Mouse (Mus musculus) limb, embryonic 10.5 days (tissue): ENCODE results near the gene Pgm2. TPM values are rescaled to one million over a fixed set of nuclear protein-coding genes. Genes with fewer than 3 reads are reported as not detected.
A peak's percentile ranks its signal among the peaks of the same experiment; 100 is the strongest.

Experiments used
- DNase-seq: peaks from one replicate; pipeline ENCODE4 v3.0.0-alpha.2; 2017; ENCODE audit warnings: low spot score
- H3K27ac ChIP-seq: fragments of 300-500 bp; sonication (generic); 2 replicates; pipeline ENCODE4 v1.5.1; 2016; ENCODE audit warnings: mild to moderate bottlenecking
- H3K27me3 ChIP-seq: fragments of 300-500 bp; sonication (generic); 2 replicates; pipeline ENCODE4 v1.6.1; 2016; ENCODE audit warnings: low read depth, mild to moderate bottlenecking; ENCODE audit not compliant: poor library complexity, severe bottlenecking
- H3K36me3 ChIP-seq: fragments of 300-500 bp; sonication (generic); 2 replicates; pipeline ENCODE4 v1.6.1; 2016; ENCODE audit warnings: mild to moderate bottlenecking, moderate library complexity
- H3K4me1 ChIP-seq: fragments of 300-500 bp; sonication (generic); 2 replicates; pipeline ENCODE4 v1.6.1; 2016
- H3K4me3 ChIP-seq: fragments of 300-500 bp; sonication (generic); 2 replicates; pipeline ENCODE4 v1.5.1; 2016; ENCODE audit warnings: mild to moderate bottlenecking, moderate library complexity
- H3K9me3 ChIP-seq: fragments of 300-500 bp; sonication (generic); replicated peaks from 2 replicates; pipeline ENCODE4 v1.6.1; 2016; ENCODE audit warnings: mild to moderate bottlenecking
- WGBS: fragments of 180-500 bp; shearing (Covaris S2); methylation state at CpG from one replicate; pipeline ENCODE4 v1.1.7; 2016; 5-methylcytosine and 5-hydroxymethylcytosine counted together
- polyA plus RNA-seq: library from polyadenylated mRNA; unstranded; fragments of >200 nt; fragmentation: Nextera tagmentation; extraction: Ambion mirVana; gene quantifications from 2 replicates; pipeline ENCODE4 v1.2.1, GENCODE M21; 2016

Gene Pgm2
- polyA plus RNA-seq, 1 experiment from 2014 or later = 26.8 TPM

DNA sequence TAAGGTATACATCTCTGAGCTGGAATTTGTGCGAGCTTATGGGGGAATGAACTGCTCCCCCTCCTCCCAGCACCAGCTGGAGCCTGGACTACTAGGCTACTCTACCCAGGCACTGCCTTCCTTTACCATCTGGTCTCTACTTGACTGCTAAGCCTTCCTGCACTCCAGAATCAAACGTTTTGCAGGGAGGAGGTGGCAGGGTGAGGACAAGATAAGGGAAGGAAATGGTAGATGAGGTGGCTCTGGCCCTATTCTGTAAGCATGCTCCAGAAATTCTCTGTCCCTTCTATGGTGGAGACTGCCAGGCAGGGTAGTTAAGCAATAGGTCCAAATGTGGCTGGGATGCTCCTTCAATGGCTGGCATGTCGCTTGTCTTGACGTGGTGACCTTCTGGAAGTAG lies 65.8 kb downstream of the Pgm2 start:
- Histone ChIP-seq H3K4me3 (no peak overlapping the region), H3K27ac (no peak overlapping the region), H3K27me3 (peaks cover 75% of the 10 kb centered on the region), H3K4me1 (peaks cover 31% of the 10 kb centered on the region), H3K36me3 (no peaks in the 10 kb centered on the region), H3K9me3 (no peaks in the 10 kb centered on the region)
- 32% methylated on average over 4 of the region's 4 CpGs for WGBS
- no peak for DNase-seq

DNA sequence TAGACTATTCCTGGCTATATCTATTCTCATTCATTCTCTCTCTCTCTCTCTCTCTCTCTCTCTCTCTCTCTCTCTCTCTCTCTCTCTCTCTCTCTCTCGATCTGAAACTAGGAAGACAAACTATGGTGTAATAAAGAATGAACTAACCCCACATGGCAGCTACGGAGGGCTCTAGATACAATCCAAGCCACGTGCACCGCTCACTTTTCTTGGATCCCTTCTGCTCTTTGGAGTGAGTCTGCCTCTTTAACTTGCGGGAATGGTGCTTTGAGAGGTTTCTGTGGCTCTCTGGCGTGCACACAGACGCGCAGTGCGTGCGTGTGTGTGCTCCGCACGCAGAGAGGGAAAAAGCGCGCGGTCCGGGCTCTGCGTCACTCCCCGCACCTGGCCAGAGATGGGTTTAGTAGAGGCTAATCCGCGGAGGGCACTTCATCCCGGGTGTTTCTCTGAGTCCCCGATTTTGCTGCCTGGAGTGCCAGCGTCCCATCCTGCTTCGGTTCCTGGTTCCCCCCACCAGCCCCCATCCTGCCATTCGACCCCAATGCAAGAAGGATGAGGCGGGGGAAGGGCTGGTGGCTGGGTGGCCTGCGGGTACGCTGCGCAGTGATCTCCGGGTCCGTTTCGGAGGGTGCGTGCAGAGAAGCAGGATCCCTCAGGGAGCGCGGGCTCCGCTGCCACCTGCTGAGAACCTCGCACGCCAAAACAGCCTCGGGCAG lies 66.5 kb downstream of the Pgm2 start:
- under 1% methylated on average over 39 of the region's 39 CpGs for WGBS
- DNase-seq = no peak
- Histone ChIP-seq H3K27me3 (peaks cover 75% of the 10 kb centered on the region), H3K36me3 (no peaks in the 10 kb centered on the region), H3K27ac (peak overlapping the region; percentile 38; the same call in 1 of the 2 replicates), H3K4me1 (peaks cover 31% of the 10 kb centered on the region), H3K9me3 (no peaks in the 10 kb centered on the region), H3K4me3 (peak overlapping the region; percentile 63)

DNA sequence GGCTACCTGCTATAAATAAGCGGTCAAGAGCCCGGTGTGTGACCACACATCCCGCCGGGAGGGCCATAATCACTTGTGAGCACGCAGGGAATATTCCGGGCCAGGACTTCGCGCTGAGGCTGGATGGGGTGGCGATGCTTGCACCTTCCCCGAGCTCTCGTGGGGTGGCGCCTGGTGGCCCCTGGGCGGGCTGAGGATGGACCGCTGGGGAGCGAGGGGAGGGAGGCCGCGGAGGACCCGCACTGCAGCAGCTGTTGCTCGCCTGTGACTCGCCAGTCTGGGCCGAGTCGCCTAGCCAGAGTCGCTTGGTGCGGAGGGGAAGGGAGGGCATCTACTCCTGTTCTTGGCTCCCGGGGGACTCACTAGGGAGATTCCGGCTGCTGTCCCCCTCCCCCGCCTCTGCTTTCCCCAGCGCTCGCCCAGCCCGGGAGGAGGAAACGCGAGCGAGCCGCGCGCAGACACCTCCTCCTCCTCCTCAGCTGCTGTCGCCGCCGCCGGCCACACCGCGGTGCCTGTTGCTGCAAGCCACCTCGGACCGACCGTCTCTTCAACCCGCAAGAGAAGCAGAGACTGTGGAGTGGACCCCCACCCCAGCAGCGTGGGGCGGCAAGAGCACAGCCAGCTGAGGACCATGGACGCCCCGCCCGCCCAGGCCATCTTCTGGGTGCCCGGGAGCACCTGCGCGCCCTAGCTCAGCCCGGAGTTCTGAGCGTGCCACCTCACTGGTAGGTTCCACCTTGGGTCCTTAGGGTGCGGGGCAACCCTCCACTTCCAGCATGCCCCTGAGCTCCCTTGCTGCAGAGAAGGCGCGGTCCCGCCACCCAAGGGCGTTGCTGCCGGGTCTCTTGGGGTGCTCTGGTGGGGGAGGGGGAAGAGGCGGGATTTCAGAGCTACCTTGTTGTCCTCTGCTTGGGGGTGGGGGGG lies 67.3 kb downstream of the Pgm2 start:
- Histone ChIP-seq H3K27me3 (peaks cover 75% of the 10 kb centered on the region), H3K27ac (peak overlapping the region; percentile 38)

DNA sequence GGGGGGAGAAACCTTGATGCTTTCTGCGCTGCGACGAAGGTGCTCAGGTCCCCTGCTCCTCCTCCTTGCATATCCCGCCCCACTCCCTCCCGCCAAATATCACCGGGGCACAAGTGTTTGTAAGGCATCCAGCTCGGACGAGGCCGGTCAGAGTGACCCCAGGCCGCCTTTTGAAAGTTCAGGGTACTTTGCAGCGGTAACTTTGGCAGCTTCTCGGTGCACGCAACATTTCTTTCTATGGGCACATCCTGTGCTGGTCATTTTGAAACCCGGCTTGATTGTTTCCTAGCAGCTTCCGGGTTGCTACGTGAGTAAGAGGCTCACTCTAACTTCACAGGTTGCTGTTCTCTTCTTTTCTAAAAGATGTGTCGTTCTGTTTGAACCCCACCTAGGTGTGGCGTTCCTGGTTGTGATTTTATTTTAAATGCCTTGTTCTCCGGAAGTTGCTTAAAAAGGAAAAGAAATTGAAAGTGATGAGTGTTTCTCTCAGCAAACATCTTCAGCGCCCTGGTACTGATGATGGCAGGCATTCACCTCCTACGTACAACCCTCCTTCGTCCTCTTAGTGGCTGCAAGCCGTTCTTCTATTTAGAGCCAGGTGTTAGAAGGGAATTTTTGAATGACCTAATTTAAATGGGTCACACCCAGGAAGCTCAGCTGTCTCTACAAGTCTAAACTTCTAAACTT lies 68.1 kb downstream of the Pgm2 start:
- H3K27me3 ChIP-seq = peaks cover 75% of the 10 kb centered on the region
- peak overlapping the region; percentile 63 for H3K4me3 ChIP-seq
- DNase-seq = peak; percentile 43
- H3K36me3 ChIP-seq = no peaks in the 10 kb centered on the region
- peak overlapping the region; percentile 38 for H3K27ac ChIP-seq
- no peaks in the 10 kb centered on the region for H3K9me3 ChIP-seq
- peaks cover 30% of the 10 kb centered on the region for H3K4me1 ChIP-seq
- WGBS = under 1% methylated on average over 23 of the region's 23 CpGs

More for the DNA sequence above, 67.3 kb downstream of the Pgm2 start:
- WGBS = under 1% methylated on average over 58 of the region's 63 CpGs
- Histone ChIP-seq H3K4me3 (peak overlapping the region; percentile 63), H3K9me3 (no peaks in the 10 kb centered on the region), H3K4me1 (peaks cover 31% of the 10 kb centered on the region), H3K36me3 (no peaks in the 10 kb centered on the region)
- peak; percentile 76 for DNase-seq

DNA sequence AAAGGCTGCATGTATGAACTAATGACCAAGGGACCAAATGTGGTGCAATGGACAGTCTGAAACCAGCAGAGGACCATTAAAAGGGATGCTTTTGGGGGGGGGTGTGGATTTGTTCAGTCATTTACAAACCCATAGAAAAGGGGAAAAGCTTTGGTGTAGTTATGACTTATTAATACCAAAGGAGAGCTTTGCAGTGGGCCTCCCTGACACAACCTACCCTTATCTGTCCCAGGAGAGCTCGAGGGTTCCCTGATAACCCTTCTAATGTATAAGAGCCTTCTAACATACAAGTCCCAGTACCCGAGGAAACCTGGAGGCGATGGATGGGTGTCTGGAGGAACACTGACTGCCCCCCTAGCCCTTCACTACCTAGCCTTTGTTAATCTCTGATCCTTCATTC lies 69.2 kb downstream of the Pgm2 start:
- Histone ChIP-seq H3K27ac (no peak overlapping the region), H3K27me3 (peaks cover 64% of the 10 kb centered on the region), H3K4me3 (no peak overlapping the region), H3K4me1 (peaks cover 25% of the 10 kb centered on the region), H3K36me3 (no peaks in the 10 kb centered on the region), H3K9me3 (no peaks in the 10 kb centered on the region)
- WGBS = 75% methylated on average over 3 of the region's 3 CpGs
- DNase-seq = no peak

DNA sequence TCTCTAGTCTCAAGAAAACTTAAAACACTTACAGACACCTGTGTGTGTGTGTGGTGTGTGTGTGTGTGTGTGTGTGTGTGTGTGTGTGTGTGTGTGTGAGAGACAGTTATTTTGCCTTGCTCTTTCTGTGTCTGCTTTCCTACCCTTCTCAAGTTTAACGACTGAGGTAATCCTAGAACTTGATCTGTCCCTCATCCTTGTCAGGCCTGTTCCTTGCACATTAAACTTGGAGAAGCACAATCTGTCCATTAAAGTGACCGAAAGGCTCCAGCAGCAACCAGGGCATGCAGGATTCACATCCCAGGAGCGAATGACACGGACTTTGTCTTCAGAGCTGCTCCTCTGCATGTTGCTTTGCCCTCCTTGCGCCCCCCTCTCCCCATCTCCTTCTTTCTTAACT lies 69.8 kb downstream of the Pgm2 start:
- Histone ChIP-seq H3K36me3 (no peaks in the 10 kb centered on the region), H3K4me1 (peaks cover 25% of the 10 kb centered on the region), H3K9me3 (no peaks in the 10 kb centered on the region), H3K27me3 (peaks cover 58% of the 10 kb centered on the region), H3K27ac (no peak overlapping the region), H3K4me3 (no peak overlapping the region)
- WGBS = 76% methylated on average over 5 of the region's 5 CpGs
- no peak for DNase-seq

DNA sequence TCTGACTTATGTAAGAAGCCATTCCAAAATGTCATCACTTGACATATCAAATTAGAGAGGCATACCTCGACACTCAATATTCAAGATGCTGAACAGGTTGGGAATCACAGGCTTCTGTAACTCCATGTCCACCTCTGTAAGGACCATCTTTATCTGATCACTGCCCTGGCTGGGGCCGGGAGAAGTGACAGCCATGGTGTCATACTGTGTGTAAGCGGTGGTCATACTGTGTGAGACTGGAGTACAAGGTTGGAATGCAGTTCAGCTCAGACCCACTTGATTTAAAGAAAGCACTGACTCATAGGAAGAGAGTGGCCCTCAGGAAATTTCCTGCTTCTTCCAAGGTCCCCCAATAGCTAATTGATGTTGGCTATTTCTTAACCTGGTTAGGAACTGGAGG lies 71.7 kb downstream of the Pgm2 start:
- Histone ChIP-seq H3K4me3 (no peak overlapping the region), H3K27me3 (peaks cover 39% of the 10 kb centered on the region), H3K27ac (no peak overlapping the region), H3K4me1 (peaks cover 20% of the 10 kb centered on the region), H3K36me3 (no peaks in the 10 kb centered on the region), H3K9me3 (no peaks in the 10 kb centered on the region)
- 90% methylated on average over 3 of the region's 3 CpGs for WGBS
- no peak for DNase-seq

DNA sequence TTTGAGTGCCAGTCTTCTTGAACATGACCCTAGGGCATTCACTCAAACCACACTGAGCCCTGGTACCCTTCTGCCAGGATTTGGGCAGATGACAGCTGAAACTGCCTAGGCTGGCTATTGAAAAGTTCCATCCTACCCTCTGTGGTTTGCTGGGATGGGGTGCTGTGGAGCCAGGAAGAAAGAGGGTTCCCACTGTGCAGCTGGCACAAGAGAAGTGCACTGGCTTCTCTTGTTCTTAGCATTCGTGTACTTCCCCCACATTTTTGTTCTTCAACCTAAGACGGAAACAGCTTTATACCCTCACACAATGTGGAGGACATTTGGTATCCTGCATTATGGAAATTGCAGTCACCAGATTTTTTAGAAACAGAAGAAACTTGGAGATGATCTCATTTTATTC lies 73.1 kb downstream of the Pgm2 start:
- H3K4me3 ChIP-seq = no peak overlapping the region
- H3K9me3 ChIP-seq = no peaks in the 10 kb centered on the region
- peaks cover 25% of the 10 kb centered on the region for H3K27me3 ChIP-seq
- 82% methylated on average over 2 of the region's 2 CpGs for WGBS
- peaks cover 5% of the 10 kb centered on the region for H3K4me1 ChIP-seq
- DNase-seq = no peak
- no peaks in the 10 kb centered on the region for H3K36me3 ChIP-seq
- H3K27ac ChIP-seq = no peak overlapping the region

DNA sequence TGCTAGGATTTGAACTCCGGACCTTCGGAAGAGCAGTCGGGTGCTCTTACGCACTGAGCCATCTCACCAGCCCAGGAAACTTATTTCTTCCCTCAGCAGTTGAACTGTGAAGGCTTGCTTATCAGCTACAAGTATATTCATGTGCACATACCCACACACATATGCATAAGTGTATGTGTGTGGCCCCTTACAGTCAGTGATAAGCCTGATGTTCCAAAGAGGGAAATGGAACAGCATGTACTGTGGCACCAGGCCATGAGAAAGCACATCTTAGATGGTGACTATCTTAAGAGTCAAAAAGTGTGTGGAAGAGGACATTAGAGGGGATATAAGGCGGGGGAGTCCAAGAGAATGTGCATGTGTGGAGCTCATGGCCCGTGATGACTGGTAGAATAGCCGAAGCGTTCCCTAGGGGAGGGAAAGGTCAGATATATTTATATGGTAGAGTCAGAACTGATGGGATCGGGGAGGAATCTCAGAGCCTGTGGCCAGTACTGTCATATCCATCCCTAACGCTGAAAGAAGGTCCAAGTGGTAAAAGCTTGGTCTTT lies 76.3 kb downstream of the Pgm2 start:
- no peaks in the 10 kb centered on the region for H3K27me3 ChIP-seq
- no peaks in the 10 kb centered on the region for H3K9me3 ChIP-seq
- 96% methylated on average over 10 of the region's 10 CpGs for WGBS
- H3K4me1 ChIP-seq = no peaks in the 10 kb centered on the region
- no peaks in the 10 kb centered on the region for H3K36me3 ChIP-seq
- H3K27ac ChIP-seq = no peak overlapping the region
- DNase-seq = no peak
- no peak overlapping the region for H3K4me3 ChIP-seq

DNA sequence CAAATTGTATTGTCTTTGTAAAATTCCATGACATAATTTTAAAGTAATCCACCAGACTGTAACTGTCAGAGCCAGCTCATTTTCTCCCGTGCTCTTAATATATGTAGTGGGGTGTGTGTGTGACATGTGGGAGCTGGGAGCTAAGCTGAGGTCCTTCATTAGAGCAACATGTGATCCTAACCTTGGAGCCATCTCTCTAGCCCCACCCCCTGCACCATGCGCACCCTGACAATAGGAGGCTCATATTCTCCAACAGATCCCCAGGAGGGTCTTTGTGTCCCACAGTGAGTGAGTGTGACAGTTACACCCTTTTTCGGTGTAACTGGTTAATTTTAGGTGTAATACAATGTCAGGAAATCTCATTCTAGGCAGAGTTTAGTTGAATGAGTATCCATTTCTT lies 80.1 kb downstream of the Pgm2 start:
- H3K4me1 ChIP-seq = no peaks in the 10 kb centered on the region
- H3K27me3 ChIP-seq = no peaks in the 10 kb centered on the region
- no peak overlapping the region for H3K27ac ChIP-seq
- 83% methylated on average over 3 of the region's 3 CpGs for WGBS
- no peak overlapping the region for H3K4me3 ChIP-seq
- no peak for DNase-seq
- H3K36me3 ChIP-seq = no peaks in the 10 kb centered on the region
- H3K9me3 ChIP-seq = no peaks in the 10 kb centered on the region

DNA sequence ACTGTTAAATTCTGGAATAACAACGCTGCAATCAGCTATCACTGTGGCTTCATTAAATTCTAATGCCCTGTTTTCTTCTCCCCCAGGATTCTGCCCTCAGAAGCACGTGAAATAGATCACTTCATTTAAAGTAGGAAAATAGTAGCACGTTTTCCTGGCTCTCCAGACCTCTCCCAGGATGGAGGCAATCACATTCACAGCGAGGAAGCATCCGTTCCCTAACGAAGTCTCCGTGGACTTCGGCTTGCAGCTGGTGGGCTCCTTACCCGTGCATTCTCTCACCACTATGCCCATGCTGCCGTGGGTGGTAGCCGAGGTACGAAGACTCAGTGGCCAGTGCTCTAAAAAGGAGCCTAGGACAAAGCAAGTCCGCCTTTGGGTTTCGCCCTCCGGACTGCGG lies 80.6 kb downstream of the Pgm2 start:
- 0 out of 2 replicates have a peak overlapping the region, but pooled peaks have one; percentile 9 for H3K27ac ChIP-seq
- H3K4me3 ChIP-seq = no peak overlapping the region
- H3K4me1 ChIP-seq = no peaks in the 10 kb centered on the region
- WGBS = 84% methylated on average over 16 of the region's 16 CpGs
- H3K36me3 ChIP-seq = no peaks in the 10 kb centered on the region
- no peak for DNase-seq
- no peaks in the 10 kb centered on the region for H3K27me3 ChIP-seq
- no peaks in the 10 kb centered on the region for H3K9me3 ChIP-seq

DNA sequence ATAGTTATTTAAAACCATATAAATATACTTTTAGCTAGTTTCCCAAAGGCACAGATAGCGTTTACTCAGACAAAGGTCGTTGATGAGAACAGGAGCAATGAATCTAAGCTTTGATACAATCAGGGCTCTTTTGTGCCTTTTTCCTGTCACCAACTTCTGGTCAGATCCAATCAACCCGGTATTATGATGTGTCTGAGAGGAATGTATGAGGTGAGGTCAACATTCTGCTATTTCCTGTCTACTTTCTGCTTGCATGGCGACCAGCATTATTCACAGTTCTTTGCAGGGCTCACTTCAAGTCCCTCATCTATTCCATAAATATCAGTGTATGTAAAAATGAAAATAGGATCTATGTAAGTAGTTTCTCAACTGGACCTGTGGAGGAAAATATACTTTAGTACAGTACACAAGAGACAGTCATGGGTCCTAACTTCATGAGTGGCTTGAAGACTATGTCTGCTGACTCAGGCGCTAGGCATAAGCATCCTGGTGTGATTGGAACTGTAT lies 81.7 kb downstream of the Pgm2 start:
- Histone ChIP-seq H3K27me3 (no peaks in the 10 kb centered on the region), H3K27ac (no peak overlapping the region)
- WGBS = 76% methylated on average over 5 of the region's 5 CpGs

More for the DNA sequence above, 81.7 kb downstream of the Pgm2 start:
- no peak for DNase-seq
- Histone ChIP-seq H3K36me3 (no peaks in the 10 kb centered on the region), H3K4me1 (no peaks in the 10 kb centered on the region), H3K4me3 (no peak overlapping the region), H3K9me3 (no peaks in the 10 kb centered on the region)
